Mouse (Mus musculus): ENCODE measurements around the gene Gm49416. TPM values are rescaled to one million over a fixed set of nuclear protein-coding genes. Genes with fewer than 3 reads are reported as not detected.
"Not testable (repeated sequence)": the region's sequence is repeated elsewhere in the genome, so short reads cannot be mapped to it uniquely, and the experiment has no call there.

Gene Gm49416
- total RNA-seq, 1 experiment, result not detected

DNA sequence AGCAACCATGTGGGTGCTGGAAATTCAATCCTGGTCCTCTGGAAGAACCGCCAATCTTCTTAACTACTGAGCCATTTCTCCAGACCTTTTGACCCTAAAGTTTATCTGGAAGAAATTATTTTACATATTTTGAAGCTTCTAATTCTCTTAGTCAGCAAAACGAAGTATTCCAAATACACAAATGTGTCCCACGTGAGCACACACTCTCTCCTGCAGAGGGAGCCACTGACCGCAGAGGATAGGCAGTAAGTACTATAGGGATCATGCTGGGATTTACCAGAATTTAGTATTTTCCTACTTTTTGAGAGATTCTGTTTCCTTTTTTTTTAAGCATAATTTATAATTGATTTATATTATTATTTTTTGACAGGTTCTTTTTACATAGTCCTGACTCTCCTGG is 31.0 kb upstream of the Gm49416 start:
- Histone ChIP-seq H3K9ac (ENCODE audit: insufficient read depth, low read depth, low read length, poor library complexity, severe bottlenecking) (no peak overlapping the region), H3K27ac (ENCODE audit: insufficient read depth, low read depth, low read length, poor library complexity, severe bottlenecking) (no peak overlapping the region), H3K4me3 (ENCODE audit: insufficient read depth in 1 of 2, low read depth in 1 of 2, low read length in 2 of 2, poor library complexity in 1 of 2, severe bottlenecking in 1 of 2) (no peak overlapping the region), H3K36me3 (ENCODE audit: control insufficient read depth, insufficient read depth, low read length, poor library complexity, severe bottlenecking) (no peaks in the 10 kb centered on the region), H3K9me3 (ENCODE audit: control insufficient read depth, insufficient read depth, low read depth, low read length) (no peaks in the 10 kb centered on the region), H3K4me1 (ENCODE audit: control insufficient read depth in 2 of 2, insufficient read depth in 2 of 2, low read length in 2 of 2, poor library complexity in 1 of 2) (no peaks in the 10 kb centered on the region)
- TF ChIP-seq ZC3H11A (IDR thresholded peaks at IDR 0.05; ENCODE audit: borderline replicate concordance, low read depth, low read length), result peak; percentile 71
- TF ChIP-seq HCFC1 (IDR thresholded peaks at IDR 0.05; ENCODE audit: borderline replicate concordance, insufficient read depth, low read length), result no peak
- no peak for TF ChIP-seq ZNF384 (IDR thresholded peaks at IDR 0.05; ENCODE audit: low read depth, low read length)
- TF ChIP-seq CHD2 (IDR thresholded peaks at IDR 0.05; ENCODE audit: low read depth, low read length), result no peak
- peak; percentile 97 for TF ChIP-seq MAFK (IDR thresholded peaks at IDR 0.05; ENCODE audit: insufficient read depth, low read depth, low read length)
- in situ Hi-C loops (cut with MboI; ENCODE audit: low sequenced_read_pairs in 2 of 2, unreplicated experiment in 2 of 2), result loop anchor here (10.0 to 25.0 kb wide), 2 partner anchors 230 to 237 kb away; partner anchors contain the start of gene Scgb1a1 (in 1 of the 2)
- DNase-seq (ENCODE audit: low read depth, low spot score), result no peak

DNA sequence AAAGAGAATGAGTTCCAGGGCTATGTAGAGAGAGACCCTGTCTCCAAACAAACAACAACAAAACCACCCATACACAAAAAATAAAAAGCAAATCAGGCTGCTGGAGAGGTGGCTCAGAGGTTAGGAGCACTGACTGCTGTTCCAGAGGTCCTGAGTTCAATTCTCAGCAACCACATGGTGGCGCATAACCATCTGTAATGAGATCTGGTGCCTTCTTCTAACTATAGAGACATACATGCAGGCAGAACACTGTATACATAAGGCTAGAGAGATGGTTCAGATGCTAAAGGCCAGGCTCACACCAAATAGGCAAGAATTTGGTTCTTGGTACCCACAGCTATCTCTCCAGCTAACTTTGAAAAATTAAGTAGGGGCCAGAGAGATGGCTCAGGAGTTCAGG is 29.7 kb upstream of the Gm49416 start:
- Histone ChIP-seq H3K4me1 (ENCODE audit: control insufficient read depth in 2 of 2, insufficient read depth in 2 of 2, low read length in 2 of 2, poor library complexity in 1 of 2) (no peaks in the 10 kb centered on the region), H3K27ac (ENCODE audit: insufficient read depth, low read depth, low read length, poor library complexity, severe bottlenecking) (no peak overlapping the region), H3K36me3 (ENCODE audit: control insufficient read depth, insufficient read depth, low read length, poor library complexity, severe bottlenecking) (no peaks in the 10 kb centered on the region), H3K9me3 (ENCODE audit: control insufficient read depth, insufficient read depth, low read depth, low read length) (no peaks in the 10 kb centered on the region), H3K9ac (ENCODE audit: insufficient read depth, low read depth, low read length, poor library complexity, severe bottlenecking) (no peak overlapping the region), H3K4me3 (ENCODE audit: insufficient read depth in 1 of 2, low read depth in 1 of 2, low read length in 2 of 2, poor library complexity in 1 of 2, severe bottlenecking in 1 of 2) (no peak overlapping the region)
- no peak for DNase-seq (ENCODE audit: low read depth, low spot score)
- in situ Hi-C loops (cut with MboI; ENCODE audit: low sequenced_read_pairs in 2 of 2, unreplicated experiment in 2 of 2), result loop anchor here (10.0 to 25.0 kb wide), 2 partner anchors 228 to 236 kb away; partner anchors contain the start of gene Scgb1a1 (in 1 of the 2)
- TF ChIP-seq HCFC1 (IDR thresholded peaks at IDR 0.05; ENCODE audit: borderline replicate concordance, insufficient read depth, low read length) (no peak), MAFK (IDR thresholded peaks at IDR 0.05; ENCODE audit: insufficient read depth, low read depth, low read length) (no peak), ZC3H11A (IDR thresholded peaks at IDR 0.05; ENCODE audit: borderline replicate concordance, low read depth, low read length) (no peak), ZNF384 (IDR thresholded peaks at IDR 0.05; ENCODE audit: low read depth, low read length) (no peak)

DNA sequence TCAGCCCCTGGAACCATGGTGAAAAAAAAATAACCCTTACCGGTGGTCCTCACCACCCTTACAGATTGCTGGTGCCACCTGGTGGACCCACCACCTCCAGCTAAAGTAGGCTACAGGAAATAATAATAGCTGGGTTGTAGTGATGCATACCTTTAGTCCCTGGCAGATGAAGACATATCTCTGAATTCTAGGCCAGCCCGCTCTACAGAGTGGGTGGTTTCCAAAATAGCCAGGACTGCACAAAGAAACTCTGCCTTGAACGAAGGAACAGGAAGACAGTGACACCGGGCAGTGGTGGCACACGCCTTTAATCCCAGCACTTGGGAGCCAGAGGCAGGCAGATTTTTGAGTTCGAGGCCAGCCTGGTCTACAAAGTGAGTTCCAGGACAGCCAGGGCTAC is 24.5 kb upstream of the Gm49416 start:
- H3K27ac ChIP-seq (ENCODE audit: insufficient read depth, low read depth, low read length, poor library complexity, severe bottlenecking), result no peak overlapping the region
- H3K9ac ChIP-seq (ENCODE audit: insufficient read depth, low read depth, low read length, poor library complexity, severe bottlenecking), result no peak overlapping the region
- H3K4me3 ChIP-seq (ENCODE audit: insufficient read depth in 1 of 2, low read depth in 1 of 2, low read length in 2 of 2, poor library complexity in 1 of 2, severe bottlenecking in 1 of 2), result no peak overlapping the region
- in situ Hi-C loops (cut with MboI; ENCODE audit: low sequenced_read_pairs in 2 of 2, unreplicated experiment in 2 of 2), result loop anchor here in 1 of 2 experiments (25.0 kb wide), 1 partner anchor 223 kb away; the partner anchor contains the start of gene Scgb1a1
- H3K4me1 ChIP-seq (ENCODE audit: control insufficient read depth in 2 of 2, insufficient read depth in 2 of 2, low read length in 2 of 2, poor library complexity in 1 of 2), result no peaks in the 10 kb centered on the region
- DNase-seq (ENCODE audit: low read depth, low spot score), result no peak
- H3K36me3 ChIP-seq (ENCODE audit: control insufficient read depth, insufficient read depth, low read length, poor library complexity, severe bottlenecking), result no peaks in the 10 kb centered on the region
- TF ChIP-seq ZC3H11A (IDR thresholded peaks at IDR 0.05; ENCODE audit: borderline replicate concordance, low read depth, low read length), result no peak
- TF ChIP-seq MAFK (IDR thresholded peaks at IDR 0.05; ENCODE audit: insufficient read depth, low read depth, low read length), result no peak
- TF ChIP-seq HCFC1 (IDR thresholded peaks at IDR 0.05; ENCODE audit: borderline replicate concordance, insufficient read depth, low read length), result no peak
- TF ChIP-seq CHD2 (IDR thresholded peaks at IDR 0.05; ENCODE audit: low read depth, low read length), result no peak
- TF ChIP-seq ZNF384 (IDR thresholded peaks at IDR 0.05; ENCODE audit: low read depth, low read length), result no peak
- no peaks in the 10 kb centered on the region for H3K9me3 ChIP-seq (ENCODE audit: control insufficient read depth, insufficient read depth, low read depth, low read length)

DNA sequence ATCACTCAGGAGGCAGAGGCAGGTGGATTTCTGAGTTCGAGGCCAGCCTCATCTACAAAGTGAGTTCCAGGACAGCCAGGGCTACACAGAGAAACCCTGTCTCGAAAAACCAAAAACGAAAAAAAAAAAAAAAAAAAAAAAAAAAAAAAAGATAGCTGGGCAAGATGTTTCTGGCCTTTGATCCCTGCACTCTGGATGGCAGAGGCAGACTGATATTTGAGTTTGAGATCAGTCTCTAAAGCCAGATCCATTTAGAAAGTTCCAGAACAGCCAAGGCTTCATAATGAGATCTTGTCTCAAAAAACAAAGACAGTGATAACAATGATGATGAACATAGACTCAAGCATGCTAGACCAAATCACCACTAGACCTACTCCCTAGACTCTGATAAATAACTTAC is 18.3 kb upstream of the Gm49416 start:
- peaks cover 22% of the 10 kb centered on the region for H3K36me3 ChIP-seq (ENCODE audit: control insufficient read depth, insufficient read depth, low read length, poor library complexity, severe bottlenecking)
- not testable (repeated sequence) for H3K27ac ChIP-seq (ENCODE audit: insufficient read depth, low read depth, low read length, poor library complexity, severe bottlenecking); H3K9me3 ChIP-seq (ENCODE audit: control insufficient read depth, insufficient read depth, low read depth, low read length); H3K4me1 ChIP-seq (ENCODE audit: control insufficient read depth in 2 of 2, insufficient read depth in 2 of 2, low read length in 2 of 2, poor library complexity in 1 of 2); H3K9ac ChIP-seq (ENCODE audit: insufficient read depth, low read depth, low read length, poor library complexity, severe bottlenecking); DNase-seq (ENCODE audit: low read depth, low spot score)
- TF ChIP-seq ZNF384 (IDR thresholded peaks at IDR 0.05; ENCODE audit: low read depth, low read length), result peak; percentile 80
- peak overlapping the region in 1 of 2 experiments; percentile 91; a peak in 1 of 4 replicates for H3K4me3 ChIP-seq (ENCODE audit: insufficient read depth in 1 of 2, low read depth in 1 of 2, low read length in 2 of 2, poor library complexity in 1 of 2, severe bottlenecking in 1 of 2)
- in situ Hi-C loops (cut with MboI; ENCODE audit: low sequenced_read_pairs in 2 of 2, unreplicated experiment in 2 of 2), result loop anchor here in 1 of 2 experiments (25.0 kb wide), 1 partner anchor 217 kb away; the partner anchor contains the start of gene Scgb1a1

DNA sequence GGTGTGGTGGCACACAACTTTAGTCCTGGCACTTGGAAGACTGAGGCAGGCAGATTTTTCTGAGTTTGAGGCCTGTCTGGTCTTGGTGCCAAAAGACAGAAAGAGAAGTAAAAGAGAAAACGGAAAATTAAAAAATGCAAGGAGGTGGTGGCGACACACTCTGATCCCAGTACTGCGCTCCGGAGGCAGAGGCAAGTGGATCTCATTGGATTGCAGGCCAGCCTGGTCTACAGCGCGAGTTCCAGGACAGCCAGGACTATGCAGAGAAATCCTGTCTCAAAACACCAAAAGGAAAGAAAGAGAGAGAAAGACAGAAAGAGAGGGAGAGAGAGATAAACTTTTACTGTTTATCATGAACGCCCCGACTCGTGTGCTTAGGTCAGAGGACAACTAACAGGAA is 17.9 kb upstream of the Gm49416 start:
- DNase-seq (ENCODE audit: low read depth, low spot score), result no peak
- in situ Hi-C loops (cut with MboI; ENCODE audit: low sequenced_read_pairs in 2 of 2, unreplicated experiment in 2 of 2), result loop anchor here in 1 of 2 experiments (25.0 kb wide), 1 partner anchor 216 kb away; the partner anchor contains the start of gene Scgb1a1
- H3K9ac ChIP-seq (ENCODE audit: insufficient read depth, low read depth, low read length, poor library complexity, severe bottlenecking), result peak overlapping the region; percentile 77
- no peaks in the 10 kb centered on the region; a peak in 2 of 4 replicates for H3K4me1 ChIP-seq (ENCODE audit: control insufficient read depth in 2 of 2, insufficient read depth in 2 of 2, low read length in 2 of 2, poor library complexity in 1 of 2)
- H3K9me3 ChIP-seq (ENCODE audit: control insufficient read depth, insufficient read depth, low read depth, low read length), result no peaks in the 10 kb centered on the region
- TF ChIP-seq HCFC1 (IDR thresholded peaks at IDR 0.05; ENCODE audit: borderline replicate concordance, insufficient read depth, low read length) (no peak), CHD2 (IDR thresholded peaks at IDR 0.05; ENCODE audit: low read depth, low read length) (no peak), MAFK (IDR thresholded peaks at IDR 0.05; ENCODE audit: insufficient read depth, low read depth, low read length) (no peak), ZNF384 (IDR thresholded peaks at IDR 0.05; ENCODE audit: low read depth, low read length) (no peak), ZC3H11A (IDR thresholded peaks at IDR 0.05; ENCODE audit: borderline replicate concordance, low read depth, low read length) (no peak)
- peak overlapping the region; percentile 44 to 91 for H3K4me3 ChIP-seq (ENCODE audit: insufficient read depth in 1 of 2, low read depth in 1 of 2, low read length in 2 of 2, poor library complexity in 1 of 2, severe bottlenecking in 1 of 2)
- peaks cover 25% of the 10 kb centered on the region for H3K36me3 ChIP-seq (ENCODE audit: control insufficient read depth, insufficient read depth, low read length, poor library complexity, severe bottlenecking)
- H3K27ac ChIP-seq (ENCODE audit: insufficient read depth, low read depth, low read length, poor library complexity, severe bottlenecking), result peak overlapping the region; percentile 88

All from ES-E14 (cell line).